Mouse (Mus musculus) adrenal gland, postnatal 4 days (tissue): ENCODE measurements around the gene Styk1. TPM values are rescaled to one million over a fixed set of nuclear protein-coding genes. Genes with fewer than 3 reads are reported as not detected.
"Not testable (repeated sequence)": the region's sequence is repeated elsewhere in the genome, so short reads cannot be mapped to it uniquely, and the experiment has no call there.

Experiments used
- DNase-seq, 2 experiments: peaks; one replicate each; pipeline ENCODE4 v3.0.0; 2021 to 2022; ENCODE audit warnings: low spot score in 2 of 2, mixed read lengths in 2 of 2
- total RNA-seq, 2 experiments: library from RNA; stranded (reverse); gene quantifications; 2 replicates each; pipeline ENCODE4 v1.2.3; 2021

Gene Styk1
- total RNA-seq, 2 experiments from 2014 or later = 0.59 to 0.76 TPM

DNA sequence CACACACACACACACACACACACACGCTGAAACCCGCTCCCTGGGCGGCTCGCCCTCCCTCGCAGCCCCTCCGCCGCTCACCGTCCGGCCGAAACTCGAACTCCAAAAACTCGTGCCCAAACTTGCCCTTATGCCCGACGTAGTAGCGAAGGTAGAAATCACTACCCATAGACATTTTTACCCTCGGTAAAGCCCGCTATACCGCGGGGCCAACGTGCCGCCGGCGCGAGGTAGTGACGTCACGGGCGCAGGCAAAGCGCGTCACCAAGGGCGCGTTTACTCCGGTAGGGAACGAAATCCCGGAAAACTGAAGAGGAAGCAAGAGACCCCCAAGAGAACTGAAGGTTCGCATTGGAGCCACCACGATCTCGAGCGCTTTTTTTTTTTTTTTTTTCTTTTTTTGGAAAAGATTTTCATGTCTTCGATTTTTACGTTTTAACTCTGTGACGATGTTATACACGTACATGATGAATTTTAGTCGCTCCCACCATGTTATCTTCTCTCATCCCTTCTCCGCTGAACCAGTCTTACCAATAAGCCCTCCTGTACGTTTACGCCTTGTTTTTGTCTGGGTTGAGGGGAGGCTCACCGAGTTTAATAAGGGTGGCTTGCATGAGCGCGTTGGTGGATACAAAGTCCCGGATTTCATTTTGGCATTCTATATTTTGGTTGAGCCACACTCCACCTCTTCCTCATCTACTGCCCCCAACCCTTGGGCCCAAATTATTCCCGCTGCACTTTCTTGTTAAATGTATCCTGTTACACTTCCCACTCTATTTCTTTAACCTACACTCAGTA lies 60.2 kb downstream of the Styk1 start, which contains the start of gene Magohb:
TSS of gene Magohb (minus strand) at position 254 of the 798 bp plus-strand sequence.
- DNase-seq = peak; percentile 63 to 84

DNA sequence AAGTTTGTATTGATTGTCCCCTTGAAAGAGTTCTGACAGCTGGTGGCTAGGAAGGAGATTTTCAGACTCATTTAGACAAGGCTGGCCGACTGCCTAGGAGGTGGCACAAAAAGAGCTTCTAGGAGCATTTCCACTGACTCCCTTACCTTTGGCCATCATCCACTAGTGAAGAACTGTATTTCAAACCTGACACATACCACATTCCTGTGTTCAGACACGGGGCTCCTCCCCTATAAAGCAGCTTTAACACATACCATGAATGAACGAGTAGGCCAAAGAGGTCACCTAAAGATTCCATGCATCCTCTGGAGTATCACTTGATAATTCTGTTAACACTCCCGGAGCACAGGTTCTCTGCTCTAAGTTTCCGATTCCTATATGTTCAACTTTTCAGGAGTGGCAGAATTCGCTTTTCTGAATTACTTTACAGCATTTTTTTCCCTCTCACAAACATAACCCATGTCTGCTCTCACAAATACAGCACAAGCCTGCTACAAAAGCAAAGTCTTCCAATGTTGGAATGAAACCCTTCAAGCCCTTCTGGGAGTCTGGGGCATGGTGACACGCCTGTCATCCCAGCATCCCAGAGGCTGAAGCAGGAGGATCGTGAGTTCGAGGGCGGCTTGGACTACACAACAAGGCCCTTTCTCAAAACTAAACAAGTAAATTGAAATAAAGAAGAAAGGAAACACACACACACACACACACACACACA lies 61.0 kb downstream of the Styk1 start:
- no peak for DNase-seq

DNA sequence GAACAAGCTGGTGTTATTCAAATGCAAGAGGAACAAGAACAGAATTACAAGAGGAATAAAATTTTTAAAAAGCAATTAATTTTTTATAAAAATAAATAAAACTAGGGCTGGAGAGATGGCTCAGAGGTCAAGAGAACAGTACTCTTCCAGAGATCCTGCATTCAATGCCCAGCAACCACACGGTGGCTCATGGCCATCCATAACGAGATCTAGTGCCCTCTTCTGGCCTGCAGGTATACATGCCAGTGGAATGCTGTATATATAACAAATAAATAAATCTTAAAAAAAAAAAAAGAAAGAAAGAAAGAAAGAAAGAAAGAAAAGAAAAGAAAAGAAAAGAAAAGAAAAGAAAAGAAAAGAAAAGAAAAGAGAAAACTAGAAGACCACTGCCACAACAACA lies 63.0 kb downstream of the Styk1 start:
- no peak for DNase-seq

DNA sequence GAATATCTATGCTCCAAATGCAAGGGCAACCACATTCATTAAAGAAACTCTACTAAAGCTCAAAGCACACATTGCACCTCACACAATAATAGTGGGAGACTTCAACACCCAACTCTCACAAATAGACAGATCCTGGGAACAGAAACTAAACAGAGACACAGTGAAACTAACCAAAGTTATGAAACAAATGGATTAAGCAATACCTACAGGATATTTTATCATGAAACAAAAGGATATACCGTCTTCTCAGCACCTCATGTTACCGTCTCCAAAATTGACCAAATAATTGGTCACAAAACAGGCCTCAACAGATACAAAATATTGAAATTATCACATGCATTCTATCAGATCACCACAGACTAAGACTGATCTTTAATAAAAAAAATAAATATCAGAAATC lies 75.2 kb downstream of the Styk1 start:
- DNase-seq = not testable (repeated sequence)

DNA sequence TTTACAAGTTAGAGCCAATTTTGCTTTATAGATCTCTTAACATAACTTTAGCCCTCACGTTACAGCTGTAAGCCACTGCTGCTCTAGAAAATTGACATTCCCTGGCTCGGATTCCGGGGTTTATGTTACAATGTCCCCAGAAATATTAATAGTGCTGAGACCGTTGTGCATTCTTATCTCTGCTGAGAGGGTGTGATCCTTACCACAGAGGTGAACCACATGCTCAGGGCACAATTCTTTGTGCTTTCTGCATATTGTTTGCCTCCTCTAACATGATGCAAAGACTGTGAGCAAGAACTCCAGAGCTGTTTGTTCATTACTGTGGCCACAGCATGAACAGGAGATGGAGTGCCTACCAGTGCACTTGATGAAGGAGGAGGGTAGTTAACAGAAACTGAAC lies 76.7 kb downstream of the Styk1 start:
- DNase-seq = no peak

DNA sequence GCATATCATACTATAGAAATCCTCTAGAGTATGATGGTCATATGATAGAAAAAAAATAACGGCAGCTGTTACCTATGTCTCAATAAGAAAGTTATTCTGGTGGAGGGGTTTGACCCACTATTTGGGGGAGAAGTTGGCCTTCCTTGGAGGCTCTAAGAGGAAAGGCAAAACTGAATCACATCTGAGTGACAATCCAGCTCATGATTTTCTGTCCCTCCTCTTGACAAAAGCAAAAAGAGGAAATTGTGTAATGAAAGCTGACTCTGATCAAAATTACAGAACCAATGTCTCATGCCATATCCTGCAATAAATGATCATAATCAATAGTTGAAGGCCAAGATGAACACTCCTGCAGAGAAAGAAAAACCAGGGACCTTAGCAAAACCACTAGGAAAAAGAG lies 81.1 kb downstream of the Styk1 start:
- no peak for DNase-seq

DNA sequence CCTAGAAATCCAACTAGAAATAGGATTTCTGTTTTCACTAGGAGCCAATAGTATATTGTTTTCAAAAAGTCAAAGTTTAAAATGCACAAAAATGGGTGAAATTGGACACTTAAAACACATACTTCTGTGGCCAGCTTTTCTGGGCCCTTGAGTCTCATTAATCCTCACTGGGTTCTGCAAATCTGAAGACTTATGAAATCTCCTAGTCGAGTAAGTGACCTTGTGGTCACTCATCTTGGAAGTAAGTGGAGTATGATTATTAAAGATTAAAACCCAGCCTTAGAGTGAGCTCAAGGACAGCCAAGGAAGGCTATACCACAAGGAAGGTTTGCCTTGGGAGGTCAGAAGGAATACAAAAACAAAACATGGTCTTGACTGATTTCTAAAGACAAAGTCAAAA lies 83.1 kb downstream of the Styk1 start:
- DNase-seq = no peak

DNA sequence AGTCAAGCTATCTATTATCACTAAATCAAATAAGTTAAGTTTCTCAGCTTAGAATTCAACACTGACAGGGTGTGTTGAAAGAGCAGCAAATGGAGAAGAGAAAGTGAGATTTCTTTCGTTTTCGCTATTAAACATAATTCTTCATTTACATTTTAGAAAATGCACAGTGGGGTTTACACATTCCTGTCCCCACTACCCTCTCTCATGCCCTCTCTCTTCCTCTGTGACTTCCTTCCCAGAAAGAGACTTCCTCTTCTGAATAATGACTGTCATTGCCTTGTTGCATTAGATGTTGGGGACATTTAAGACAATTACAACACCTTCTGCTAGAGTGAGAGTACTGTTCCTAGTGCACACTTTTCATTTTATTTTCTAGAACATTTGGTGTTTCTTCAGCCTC lies 83.8 kb downstream of the Styk1 start:
- no peak for DNase-seq

DNA sequence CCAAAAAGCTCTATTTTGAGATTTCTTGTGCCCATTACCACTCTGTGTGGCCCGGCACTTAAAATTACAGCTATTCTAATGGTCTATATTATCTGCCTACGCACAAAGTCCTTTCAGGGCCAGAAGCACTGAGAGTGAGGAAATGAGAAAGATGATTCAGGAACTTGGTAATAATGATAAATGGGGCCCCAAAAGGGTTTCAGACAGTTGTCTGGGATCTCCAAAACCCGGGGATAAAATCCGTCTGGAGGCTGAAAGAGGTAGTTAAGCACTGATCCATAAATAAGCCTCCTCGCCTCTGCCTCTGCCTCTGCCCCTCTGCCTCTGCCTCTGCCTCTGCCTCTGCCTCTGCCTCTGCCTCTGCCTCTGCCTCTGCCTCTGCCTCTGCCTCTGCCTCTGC lies 89.2 kb downstream of the Styk1 start:
- DNase-seq = no peak

DNA sequence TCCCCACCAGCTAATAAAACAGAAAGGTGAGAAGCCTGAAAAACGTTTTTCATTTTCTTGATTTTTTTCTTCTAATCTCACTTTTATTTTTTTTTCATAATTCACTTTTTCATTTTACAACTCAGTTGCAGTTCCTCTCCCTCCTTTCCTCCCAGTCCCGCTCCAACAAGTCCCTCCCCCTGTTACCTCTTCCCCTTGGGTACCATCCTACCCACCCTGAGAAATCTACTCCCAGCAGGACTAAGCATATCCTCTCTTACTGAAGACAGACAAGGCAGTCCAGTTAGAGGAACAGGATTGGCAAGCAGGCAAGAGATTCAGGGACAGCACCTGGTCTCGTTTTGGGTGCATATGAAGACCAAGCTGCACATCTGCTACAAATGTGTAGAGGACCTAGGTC lies 90.6 kb downstream of the Styk1 start:
- no peak for DNase-seq

DNA sequence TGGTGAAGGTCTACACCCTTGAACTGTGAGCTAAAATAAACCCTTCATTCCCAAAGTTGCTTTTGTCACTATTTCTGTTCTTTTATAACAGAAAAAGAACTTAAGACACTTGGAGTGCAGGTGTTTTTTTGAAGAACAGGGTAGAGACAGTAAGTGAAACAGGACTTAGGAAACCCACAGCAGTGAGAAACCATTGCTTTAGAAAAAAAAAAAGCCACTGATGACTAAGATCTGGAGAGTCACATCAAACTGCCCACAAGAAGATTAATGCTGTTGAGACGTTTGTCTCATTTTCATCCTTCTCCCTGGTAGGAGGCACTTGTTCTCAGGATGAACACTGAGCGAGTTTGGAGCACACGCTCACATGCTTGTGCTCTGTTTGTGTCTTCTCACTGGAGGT lies 91.4 kb downstream of the Styk1 start:
- DNase-seq = no peak

Other genes with a start within 250 kb of the Styk1 start
- under 1 TPM; 0.73 to 0.84 TPM for gene Klra2, start 106.2 kb downstream of the Styk1 start, total RNA-seq
- 10 to 100 TPM; 20.9 to 22.9 TPM for gene Magohb, start 60.4 kb downstream of the Styk1 start, total RNA-seq
- 100 to 1,000 TPM; 197 to 198 TPM for gene Ybx3, start 34.9 kb upstream of the Styk1 start, total RNA-seq
- gene 5430401F13Rik, start 132.8 kb upstream of the Styk1 start, total RNA-seq = not detected
- gene Gm6619, start 132.8 kb upstream of the Styk1 start, total RNA-seq = not detected